19 mouse cellular contexts compared by ENCODE assay signal in genomic region chr5:131805277-131805676, GRCm38 (mm10).
DNase-seq lines count a peak whose midpoint lies in the region; ATAC-seq lines count a peak whose summit lies in the region.
"Had no signal": no experiment of that assay in that cellular context is flagged by ENCODE, and none has a peak within 500 bp of the region (broad histone marks: within the 10 kb centered on the region; RNA-seq: fewer than 3 reads in every experiment).

No protein-coding gene starts in this region.

- H3K9me3 ChIP-seq in forebrain, embryonic 16.5 days (ENCODE audit: control insufficient read depth, low read length) = no peaks in the 10 kb centered on the region
- no peaks in the 10 kb centered on the region for H3K9me3 ChIP-seq in midbrain, embryonic 15.5 days
- H3K9me3 ChIP-seq: embryonic facial prominence, embryonic 12.5 days had no signal

- no peak overlapping the region for H3K9ac ChIP-seq in forebrain, embryonic 16.5 days (replicated peaks; ENCODE audit: low read depth, low read length)
- H3K9ac ChIP-seq in midbrain, embryonic 15.5 days = no peak overlapping the region
- H3K9ac ChIP-seq: embryonic facial prominence, embryonic 12.5 days; liver, embryonic 14.5 days had no signal

- peak; percentile 78 for DNase-seq in heart, adult 11 months
- no peak for DNase-seq in heart, postnatal 4 days
- DNase-seq in left cerebral cortex, postnatal 10 days (ENCODE audit: extremely low spot score in 1 of 2, low spot score in 2 of 2) = peak; percentile 55 to 56
- DNase-seq in left cerebral cortex, adult 11 months (ENCODE audit: low spot score) = no peak
- no peak for DNase-seq in cerebellum, adult 9-11 months
- DNase-seq: B cell, adult 2 months; cerebellum, adult 11-12 months; gastrocnemius, postnatal 10 days; heart, postnatal 36 days; kidney, postnatal 25 days; right cerebral cortex, postnatal 25 days; thymus, postnatal 4 days had no signal

- ATAC-seq in forebrain, embryonic 16.5 days = no peak; the same call in 1 of the 2 replicates
- no peak for ATAC-seq in midbrain, embryonic 15.5 days (replicated peaks)
- ATAC-seq: intestine, embryonic 16.5 days; Patski had no signal

- no peak overlapping the region for H3K4me3 ChIP-seq in forebrain, embryonic 16.5 days (replicated peaks; ENCODE audit: low read length)
- no peak overlapping the region for H3K4me3 ChIP-seq in midbrain, embryonic 15.5 days
- H3K4me3 ChIP-seq: embryonic facial prominence, embryonic 12.5 days had no signal

- WGBS in forebrain, embryonic 16.5 days = 19% methylated on average over 4 of the region's 4 CpGs
- 59% methylated on average over 4 of the region's 4 CpGs for WGBS in midbrain, embryonic 15.5 days

- H3K27ac ChIP-seq in forebrain, embryonic 16.5 days (ENCODE audit: low read length) = peak overlapping the region; percentile 56; the same call in 1 of the 2 replicates
- H3K27ac ChIP-seq in midbrain, embryonic 15.5 days = peak overlapping the region; percentile 13; the same call in 1 of the 2 replicates
- H3K27ac ChIP-seq: embryonic facial prominence, embryonic 12.5 days; liver, embryonic 14.5 days had no signal

- intact Hi-C loops in left cerebral cortex, postnatal 10 days (cut with DNase I) = no loop called here

- no peak overlapping the region for H3K4me2 ChIP-seq in forebrain, embryonic 16.5 days (ENCODE audit: low read length)
- no peak overlapping the region for H3K4me2 ChIP-seq in midbrain, embryonic 15.5 days
- H3K4me2 ChIP-seq: embryonic facial prominence, embryonic 12.5 days; heart, embryonic 11.5 days had no signal

- H3K36me3 ChIP-seq in forebrain, embryonic 16.5 days (ENCODE audit: control insufficient read depth, insufficient read depth) = no peaks in the 10 kb centered on the region
- no peaks in the 10 kb centered on the region for H3K36me3 ChIP-seq in midbrain, embryonic 15.5 days (replicated peaks)
- H3K36me3 ChIP-seq: embryonic facial prominence, embryonic 12.5 days had no signal

- H3K4me1 ChIP-seq in forebrain, embryonic 16.5 days (replicated peaks; ENCODE audit: control insufficient read depth, insufficient read depth, low read length) = peaks cover 42% of the 10 kb centered on the region
- H3K4me1 ChIP-seq in midbrain, embryonic 15.5 days = peaks cover 40% of the 10 kb centered on the region

- H3K27me3 ChIP-seq in forebrain, embryonic 16.5 days (replicated peaks; ENCODE audit: control insufficient read depth, insufficient read depth, low read length) = no peaks in the 10 kb centered on the region
- H3K27me3 ChIP-seq in midbrain, embryonic 15.5 days (replicated peaks) = no peaks in the 10 kb centered on the region
- H3K27me3 ChIP-seq: embryonic facial prominence, embryonic 12.5 days; Patski had no signal

Comparison
In these comparisons a context has a peak if more than half of its experiments do, and no peak if none do; other contexts are left out.
1. DNase-seq: peak in heart, adult 11 months (single experiment) and left cerebral cortex, postnatal 10 days (2 of 2); none in heart, postnatal 4 days (single experiment), left cerebral cortex, adult 11 months (single experiment) and cerebellum, adult 9-11 months (single experiment).